Mouse (Mus musculus) neural tube, embryonic 14.5 days (tissue): ENCODE data around the gene Orm3. TPM values are rescaled to one million over a fixed set of nuclear protein-coding genes. Genes with fewer than 3 reads are reported as not detected.

Experiments used
- ATAC-seq: fragments of 200-750 bp; cut with Nextera tagmentation; 2 replicates; pipeline ENCODE4 v1.8.0; 2017; ENCODE audit warnings: low read depth, mild to moderate bottlenecking, moderate TSS enrichment, moderate library complexity
- H3K27ac ChIP-seq: fragments of 300-500 bp; sonication (generic); 2 replicates; pipeline ENCODE4 v1.5.1; 2014; ENCODE audit warnings: low read depth, mild to moderate bottlenecking, control low read depth, low read length, moderate library complexity, mixed read lengths
- H3K27me3 ChIP-seq: fragments of 300-500 bp; sonication (generic); 2 replicates; pipeline ENCODE4 v1.6.1; 2014; ENCODE audit warnings: low read length; ENCODE audit not compliant: control insufficient read depth, insufficient read depth
- H3K36me3 ChIP-seq: fragments of 300-500 bp; sonication (generic); 2 replicates; pipeline ENCODE4 v1.6.1; 2014; ENCODE audit warnings: low read length, mixed read lengths; ENCODE audit not compliant: control insufficient read depth, insufficient read depth
- H3K4me1 ChIP-seq: fragments of 300-500 bp; sonication (generic); 2 replicates; pipeline ENCODE4 v1.6.1; 2014; ENCODE audit warnings: low read length; ENCODE audit not compliant: control insufficient read depth, insufficient read depth
- H3K4me2 ChIP-seq: fragments of 300-500 bp; sonication (generic); 2 replicates; pipeline ENCODE4 v1.6.1; 2014; ENCODE audit warnings: mild to moderate bottlenecking, low read depth, low read length, control low read depth
- H3K4me3 ChIP-seq: fragments of 300-500 bp; sonication (generic); 2 replicates; pipeline ENCODE4 v1.5.1; 2014; ENCODE audit warnings: low read depth, low read length, control low read depth, mixed read lengths
- H3K9ac ChIP-seq: fragments of 300-500 bp; sonication (generic); replicated peaks from 2 replicates; pipeline ENCODE4 v1.6.1; 2014; ENCODE audit warnings: low read depth, mild to moderate bottlenecking, control low read depth, low read length, mixed read lengths
- H3K9me3 ChIP-seq: fragments of 300-500 bp; sonication (generic); 2 replicates; pipeline ENCODE4 v1.6.1; 2016; ENCODE audit warnings: low read length; ENCODE audit not compliant: control insufficient read depth
- WGBS: fragments of 180-500 bp; shearing (Covaris S2); extraction: QIAGEN DNeasy Blood & Tissue Kit; methylation state at CpG from one replicate; pipeline ENCODE4 v1.1.7; 2014; 5-methylcytosine and 5-hydroxymethylcytosine counted together
- polyA plus RNA-seq: library from polyadenylated mRNA; unstranded; fragments of >200 nt; fragmentation: Nextera tagmentation; extraction: Ambion mirVana; gene quantifications from 2 replicates; pipeline ENCODE4 v1.2.1, GENCODE M21; 2014

Orm3 gene
- polyA plus RNA-seq, 1 experiment from 2014 or later: not detected

DNA sequence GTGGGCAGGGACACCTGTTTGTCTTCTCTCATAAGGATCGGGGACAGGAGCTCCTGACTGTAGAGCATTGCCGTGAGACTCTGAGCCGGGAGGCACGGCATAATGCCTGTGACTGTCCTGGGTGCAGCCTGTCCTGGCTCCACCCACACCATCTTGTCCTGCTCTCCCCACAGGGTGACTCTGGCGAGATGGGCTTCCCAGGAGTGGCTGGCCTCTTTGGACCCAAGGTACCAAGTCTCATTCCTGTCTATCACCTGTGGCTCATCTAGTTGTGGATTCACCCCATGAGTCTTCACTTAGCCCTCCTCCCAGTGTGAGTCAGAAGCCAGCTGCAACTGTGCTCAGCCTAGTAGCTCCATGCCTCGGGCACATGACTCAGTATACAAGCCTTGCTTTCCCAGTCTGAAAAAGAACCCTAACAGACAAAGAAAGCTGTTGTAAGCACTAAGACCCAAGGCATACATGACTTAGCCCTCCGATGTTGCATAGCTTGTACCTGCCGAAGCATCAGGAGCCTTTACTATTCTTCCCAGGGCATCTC, 32.6 kb upstream of the Orm3 start:
- H3K4me2 ChIP-seq: no peak overlapping the region
- no peak overlapping the region for H3K27ac ChIP-seq
- H3K4me3 ChIP-seq: no peak overlapping the region
- no peaks in the 10 kb centered on the region for H3K27me3 ChIP-seq
- 87% methylated on average over 8 of the region's 8 CpGs for WGBS
- H3K9ac ChIP-seq: no peak overlapping the region
- ATAC-seq: no peak
- no peaks in the 10 kb centered on the region for H3K9me3 ChIP-seq
- no peaks in the 10 kb centered on the region for H3K36me3 ChIP-seq
- no peaks in the 10 kb centered on the region for H3K4me1 ChIP-seq

DNA sequence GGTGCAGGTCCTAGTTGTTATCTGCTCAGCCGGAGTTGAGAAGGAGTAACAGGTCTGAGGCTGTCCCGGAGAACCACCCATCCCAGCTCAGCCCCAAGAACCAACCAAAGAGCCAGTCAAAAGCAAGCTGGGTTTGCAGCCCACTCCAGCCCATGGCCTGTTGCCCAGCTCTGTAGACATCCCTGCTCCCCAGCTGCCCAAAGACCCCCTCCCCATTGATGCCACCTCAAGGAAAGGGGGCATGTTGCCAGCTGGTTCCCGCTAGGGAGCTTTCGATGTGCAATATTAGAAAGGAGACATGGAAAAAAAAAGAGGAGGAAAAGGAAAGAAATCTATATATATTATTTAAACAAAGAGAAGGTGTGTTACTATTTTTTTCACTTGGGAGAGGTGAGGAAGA, 22.6 kb upstream of the Orm3 start:
- H3K36me3 ChIP-seq: no peaks in the 10 kb centered on the region
- no peak overlapping the region for H3K4me2 ChIP-seq
- H3K27me3 ChIP-seq: no peaks in the 10 kb centered on the region
- 90% methylated on average over 4 of the region's 4 CpGs for WGBS
- H3K27ac ChIP-seq: no peak overlapping the region
- ATAC-seq: no peak
- H3K4me3 ChIP-seq: no peak overlapping the region
- H3K4me1 ChIP-seq: no peaks in the 10 kb centered on the region
- H3K9me3 ChIP-seq: no peaks in the 10 kb centered on the region
- no peak overlapping the region for H3K9ac ChIP-seq

DNA sequence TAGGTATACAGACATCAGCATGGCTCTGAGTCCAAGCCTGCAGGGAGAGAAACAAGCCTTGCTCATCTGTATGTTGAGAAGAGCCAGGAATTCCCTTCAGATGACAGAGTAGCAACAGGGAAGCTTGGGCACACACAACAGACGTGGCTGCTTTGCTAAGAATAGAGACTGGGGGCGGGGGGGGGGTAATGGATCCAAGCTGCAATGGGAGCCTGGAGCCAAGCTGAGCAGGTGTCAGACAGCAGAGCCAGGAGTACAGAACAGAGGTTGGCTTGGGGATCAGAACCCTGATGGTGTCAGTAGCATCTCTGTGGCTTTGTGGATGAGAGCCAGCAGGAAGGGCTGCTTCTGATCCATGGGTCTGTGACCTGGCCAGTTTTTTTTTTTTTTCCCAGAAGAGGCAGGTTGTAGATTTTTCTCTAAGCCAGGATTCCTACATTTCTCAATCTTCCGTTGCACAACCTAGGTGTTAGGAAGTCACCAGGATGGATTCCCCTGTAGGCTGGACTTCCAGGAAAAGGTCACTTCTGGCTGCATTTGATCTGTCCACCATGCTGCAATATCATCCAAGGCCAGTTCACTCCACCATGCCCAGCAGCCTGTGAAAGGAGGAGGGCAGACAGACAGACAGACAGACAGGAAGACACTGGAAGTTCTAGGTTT, 17.4 kb upstream of the Orm3 start:
- no peaks in the 10 kb centered on the region for H3K9me3 ChIP-seq
- no peaks in the 10 kb centered on the region for H3K27me3 ChIP-seq
- no peak overlapping the region for H3K27ac ChIP-seq
- H3K9ac ChIP-seq: no peak overlapping the region
- no peak for ATAC-seq
- WGBS: 64% methylated on average over 3 of the region's 3 CpGs
- H3K4me1 ChIP-seq: no peaks in the 10 kb centered on the region
- no peak overlapping the region for H3K4me3 ChIP-seq
- H3K36me3 ChIP-seq: no peaks in the 10 kb centered on the region
- no peak overlapping the region for H3K4me2 ChIP-seq

DNA sequence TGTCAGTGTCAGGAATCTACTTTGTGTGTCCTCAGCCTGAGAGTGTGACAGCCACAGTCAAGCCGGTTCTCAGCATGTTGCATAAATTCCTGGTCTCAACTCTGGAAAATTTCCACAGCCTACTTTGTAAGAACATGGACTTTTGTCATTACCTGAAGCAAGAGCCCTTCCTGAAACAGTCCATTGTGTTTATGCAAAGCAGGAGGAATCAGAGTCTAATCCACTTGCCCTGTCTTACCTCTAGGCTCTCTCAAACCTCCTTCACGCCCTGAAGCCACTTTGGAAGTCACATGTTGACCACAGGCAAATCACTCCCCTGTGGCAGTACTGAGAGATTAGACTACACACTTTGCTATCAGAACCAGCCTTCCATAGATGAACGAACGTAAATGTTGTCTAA, 13.5 kb upstream of the Orm3 start:
- no peak overlapping the region for H3K27ac ChIP-seq
- H3K9ac ChIP-seq: no peak overlapping the region
- H3K9me3 ChIP-seq: no peaks in the 10 kb centered on the region
- H3K4me2 ChIP-seq: no peak overlapping the region
- H3K36me3 ChIP-seq: no peaks in the 10 kb centered on the region
- no peaks in the 10 kb centered on the region for H3K4me1 ChIP-seq
- 78% methylated on average over 4 of the region's 4 CpGs for WGBS
- H3K4me3 ChIP-seq: no peak overlapping the region
- ATAC-seq: no peak
- H3K27me3 ChIP-seq: no peaks in the 10 kb centered on the region

DNA sequence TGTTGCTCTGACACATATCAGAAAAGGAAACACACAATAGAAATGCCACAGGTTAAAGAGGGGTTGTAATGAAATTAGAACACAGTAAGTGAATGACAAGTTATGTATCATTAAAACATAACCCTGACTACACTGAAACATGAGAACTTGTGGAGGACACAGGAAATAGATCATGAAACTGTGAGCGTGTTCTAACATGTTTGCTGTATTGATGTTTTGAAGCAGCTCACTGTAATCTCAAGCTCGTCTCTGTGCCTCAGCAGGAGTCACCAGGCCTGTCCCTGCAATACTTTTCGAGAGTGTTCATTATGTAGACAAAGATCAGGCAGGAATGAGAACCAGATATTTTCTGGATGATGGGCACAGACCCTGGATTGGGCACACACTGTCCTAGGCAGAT, 12.4 kb upstream of the Orm3 start:
- 63% methylated on average over 3 of the region's 3 CpGs for WGBS
- Histone ChIP-seq H3K36me3 (no peaks in the 10 kb centered on the region), H3K4me2 (no peak overlapping the region), H3K27me3 (no peaks in the 10 kb centered on the region), H3K4me1 (no peaks in the 10 kb centered on the region), H3K9ac (no peak overlapping the region), H3K9me3 (no peaks in the 10 kb centered on the region), H3K4me3 (no peak overlapping the region), H3K27ac (no peak overlapping the region)
- ATAC-seq: no peak

DNA sequence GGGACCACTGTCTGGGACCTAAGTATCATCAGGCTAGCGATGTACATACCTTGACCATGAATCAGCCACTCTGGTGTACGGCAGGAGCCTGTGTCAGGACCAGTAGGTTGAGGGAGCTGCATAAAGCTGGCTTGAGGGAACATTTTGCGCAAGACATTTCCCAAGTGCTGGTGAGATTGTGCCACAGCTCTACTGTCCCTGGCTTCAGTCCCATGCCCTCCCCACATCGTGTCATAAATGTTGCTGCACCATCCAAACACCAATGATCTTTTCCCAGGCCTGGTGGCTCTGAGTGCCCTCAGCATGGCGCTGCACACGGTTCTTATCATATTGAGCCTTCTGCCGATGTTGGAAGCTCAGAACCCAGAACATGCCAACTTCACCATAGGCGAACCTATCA, 11.7 kb upstream of the Orm3 start, which contains the start of gene Orm1:
Gene Orm1, plus strand, starts transcription at position 266 of the 400 bp plus-strand sequence.
- H3K27me3 ChIP-seq: no peaks in the 10 kb centered on the region
- no peak within 1 kb of the TSS for H3K4me2 ChIP-seq
- no peaks in the 10 kb centered on the region for H3K9me3 ChIP-seq
- no peaks in the 10 kb centered on the region for H3K36me3 ChIP-seq
- H3K4me1 ChIP-seq: no peaks in the 10 kb centered on the region
- H3K4me3 ChIP-seq: no peak within 1 kb of the TSS
- WGBS: 92% methylated on average over 8 of the region's 8 CpGs
- H3K9ac ChIP-seq: no peak within 1 kb of the TSS
- H3K27ac ChIP-seq: no peak within 1 kb of the TSS
- no peak for ATAC-seq

DNA sequence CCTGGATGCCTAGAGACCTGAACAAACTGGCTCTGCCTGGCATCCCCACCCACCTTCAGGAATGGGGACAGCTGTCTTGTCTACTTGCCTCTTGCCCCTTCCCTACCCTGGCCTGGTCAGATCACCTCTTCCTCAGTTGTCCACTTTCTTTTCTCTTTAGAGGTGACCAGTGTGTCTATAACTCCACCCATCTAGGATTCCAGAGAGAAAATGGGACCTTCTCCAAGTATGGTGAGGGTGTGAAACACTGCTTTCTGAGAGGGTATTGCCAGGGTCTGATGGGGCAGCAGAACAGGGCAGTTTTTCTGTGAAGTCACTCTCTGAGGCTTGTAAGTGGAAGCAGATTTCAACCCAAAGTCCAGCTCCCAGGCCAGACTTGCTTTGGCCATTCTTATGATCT, 10.7 kb upstream of the Orm3 start:
- ATAC-seq: no peak
- no peaks in the 10 kb centered on the region for H3K4me1 ChIP-seq
- no peak overlapping the region for H3K9ac ChIP-seq
- no peaks in the 10 kb centered on the region for H3K27me3 ChIP-seq
- no peak overlapping the region for H3K4me3 ChIP-seq
- no peak overlapping the region for H3K4me2 ChIP-seq
- no peaks in the 10 kb centered on the region for H3K36me3 ChIP-seq
- H3K9me3 ChIP-seq: no peaks in the 10 kb centered on the region
- H3K27ac ChIP-seq: no peak overlapping the region

DNA sequence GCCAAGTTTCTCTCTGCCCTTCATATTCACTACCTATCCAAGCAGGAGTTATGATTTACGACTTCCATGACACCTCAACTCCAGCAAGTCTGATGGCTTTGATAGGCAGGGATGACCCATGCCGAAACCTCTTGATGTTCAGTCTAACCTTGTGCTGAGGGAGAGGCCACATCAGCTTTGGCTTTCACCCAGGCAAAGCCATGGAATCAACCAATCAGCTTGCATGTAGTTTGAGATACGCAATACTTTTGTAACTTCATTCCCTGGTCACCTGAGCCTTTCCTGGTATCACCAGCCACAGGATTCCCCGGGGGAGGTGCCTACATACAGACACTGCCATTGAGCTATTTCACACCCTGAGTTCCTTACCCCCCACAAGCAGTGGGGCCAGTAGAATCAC, 9.3 kb upstream of the Orm3 start:
- no peak overlapping the region for H3K27ac ChIP-seq
- no peak for ATAC-seq
- H3K9me3 ChIP-seq: no peaks in the 10 kb centered on the region
- no peak overlapping the region for H3K4me3 ChIP-seq
- no peak overlapping the region for H3K9ac ChIP-seq
- 94% methylated on average over 4 of the region's 4 CpGs for WGBS
- no peaks in the 10 kb centered on the region for H3K36me3 ChIP-seq
- no peak overlapping the region for H3K4me2 ChIP-seq
- no peaks in the 10 kb centered on the region for H3K27me3 ChIP-seq
- H3K4me1 ChIP-seq: no peaks in the 10 kb centered on the region

DNA sequence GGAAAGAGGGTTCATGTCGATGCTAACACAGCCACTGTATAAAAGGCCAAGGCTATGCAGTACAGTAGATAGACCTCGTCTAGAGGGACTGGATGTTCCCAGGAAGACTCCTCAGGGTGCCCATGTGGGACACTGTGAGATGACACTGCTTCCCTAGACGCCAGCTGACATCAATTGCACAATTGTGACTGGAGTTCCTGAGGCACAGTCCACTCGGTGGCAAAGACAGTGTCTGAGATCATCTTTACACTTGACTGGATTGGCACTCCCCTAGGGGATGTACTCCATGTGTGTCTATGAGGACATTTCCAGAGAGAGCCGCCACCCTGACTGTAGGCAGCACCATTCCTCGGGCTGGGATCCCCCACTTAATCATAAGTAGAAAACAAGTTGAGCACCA, 7.4 kb upstream of the Orm3 start:
- 70% methylated on average over 6 of the region's 6 CpGs for WGBS
- Histone ChIP-seq H3K4me2 (no peak overlapping the region), H3K36me3 (no peaks in the 10 kb centered on the region), H3K4me3 (no peak overlapping the region), H3K9me3 (no peaks in the 10 kb centered on the region), H3K9ac (no peak overlapping the region), H3K27ac (no peak overlapping the region), H3K4me1 (no peaks in the 10 kb centered on the region), H3K27me3 (no peaks in the 10 kb centered on the region)
- no peak for ATAC-seq
